Mouse (Mus musculus) midbrain, postnatal 0 days (tissue): ENCODE data around the gene Intu. TPM values are rescaled to one million over a fixed set of nuclear protein-coding genes. Genes with fewer than 3 reads are reported as not detected.

Source experiments
- ATAC-seq: fragments of 200-750 bp; cut with Nextera tagmentation; 2 replicates; pipeline ENCODE4 v1.8.0; 2017; ENCODE audit warnings: moderate number of reproducible peaks, mild to moderate bottlenecking, moderate TSS enrichment, moderate library complexity; ENCODE audit not compliant: low FRiP score
- DNase-seq: peaks from one replicate; pipeline ENCODE4 v3.0.0-alpha.2; 2015; ENCODE audit warnings: low spot score
- H3K27ac ChIP-seq: fragments of 300-500 bp; sonication (generic); 2 replicates; pipeline ENCODE4 v1.5.1; 2014; ENCODE audit warnings: low read depth, mild to moderate bottlenecking, low read length, mixed read lengths
- H3K27me3 ChIP-seq: fragments of 300-500 bp; sonication (generic); 2 replicates; pipeline ENCODE4 v1.6.1; 2014; ENCODE audit warnings: low read length, control low read depth, mixed read lengths; ENCODE audit not compliant: insufficient read depth
- H3K36me3 ChIP-seq: fragments of 300-500 bp; sonication (generic); 2 replicates; pipeline ENCODE4 v1.6.1; 2014; ENCODE audit warnings: low read length, control low read depth, mixed read lengths; ENCODE audit not compliant: insufficient read depth
- H3K4me1 ChIP-seq: fragments of 300-500 bp; sonication (generic); 2 replicates; pipeline ENCODE4 v1.6.1; 2014; ENCODE audit warnings: mild to moderate bottlenecking, control low read depth, antibody characterized with exemption, low read length, mixed read lengths; ENCODE audit not compliant: insufficient read depth
- H3K4me2 ChIP-seq: fragments of 300-500 bp; sonication (generic); 2 replicates; pipeline ENCODE4 v1.6.1; 2014; ENCODE audit warnings: low read depth, mild to moderate bottlenecking, low read length, mixed read lengths; ENCODE audit not compliant: poor library complexity, severe bottlenecking
- H3K4me3 ChIP-seq: fragments of 300-500 bp; sonication (generic); 2 replicates; pipeline ENCODE4 v1.5.1; 2014; ENCODE audit warnings: low read depth, mild to moderate bottlenecking, low read length, moderate library complexity
- H3K9ac ChIP-seq: fragments of 300-500 bp; sonication (generic); replicated peaks from 2 replicates; pipeline ENCODE4 v1.6.1; 2014; ENCODE audit warnings: mild to moderate bottlenecking, low read length, moderate library complexity, mixed read lengths; ENCODE audit not compliant: poor library complexity, severe bottlenecking
- H3K9me3 ChIP-seq: fragments of 300-500 bp; sonication (generic); 2 replicates; pipeline ENCODE4 v1.6.1; 2016; ENCODE audit warnings: low read length, control low read depth
- CTCF ChIP-seq: IDR thresholded peaks from 2 replicates; pipeline ENCODE4 v1.5.1; 2016; ENCODE audit warnings: antibody characterized with exemption, mild to moderate bottlenecking
- WGBS: fragments of 180-500 bp; shearing (Covaris S2); extraction: QIAGEN DNeasy Blood & Tissue Kit; methylation state at CpG from one replicate; pipeline ENCODE4 v1.1.7; 2014; 5-methylcytosine and 5-hydroxymethylcytosine counted together
- polyA plus RNA-seq: library from polyadenylated mRNA; unstranded; fragments of >200 nt; fragmentation: Nextera tagmentation; extraction: Ambion mirVana; gene quantifications from 2 replicates; pipeline ENCODE4 v1.2.1, GENCODE M21; 2015
- total RNA-seq: library from RNA; depleted of rRNA; stranded (reverse); fragments of >200 nt; gene quantifications from 2 replicates; pipeline ENCODE4 v1.2.3, GENCODE M21; 2014

The Intu gene
- total and polyA plus RNA-seq, 2 experiments from 2014 or later: 2.5 to 7.6 TPM

DNA sequence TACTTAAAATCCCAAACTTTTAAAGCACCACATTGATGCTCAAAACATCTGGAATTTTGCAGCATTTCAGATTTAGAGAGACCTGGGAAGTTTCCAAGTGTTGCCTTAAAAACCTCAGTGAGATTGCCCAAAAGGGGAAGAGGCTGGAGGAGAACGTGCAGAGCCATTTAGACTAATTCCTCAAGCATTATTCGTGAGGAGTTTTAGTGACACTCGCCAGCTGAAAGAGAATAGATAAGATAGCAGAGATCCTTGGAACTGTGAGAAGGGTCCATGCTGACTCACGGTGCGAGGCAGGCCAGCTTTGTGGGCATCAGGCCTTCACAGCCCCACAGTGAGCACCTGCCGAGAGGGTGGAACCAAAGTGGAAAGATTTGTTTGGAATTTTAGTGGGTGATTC is 137.8 kb downstream of the Intu start:
- no peak for TF ChIP-seq CTCF
- Histone ChIP-seq H3K4me1 (no peaks in the 10 kb centered on the region), H3K27me3 (no peaks in the 10 kb centered on the region), H3K27ac (no peak overlapping the region), H3K9ac (no peak overlapping the region), H3K9me3 (no peaks in the 10 kb centered on the region), H3K4me3 (no peak overlapping the region), H3K4me2 (no peak overlapping the region), H3K36me3 (peaks cover 12% of the 10 kb centered on the region)
- no peak for ATAC-seq
- DNase-seq: no peak
- 71% methylated on average over 6 of the region's 6 CpGs for WGBS

DNA sequence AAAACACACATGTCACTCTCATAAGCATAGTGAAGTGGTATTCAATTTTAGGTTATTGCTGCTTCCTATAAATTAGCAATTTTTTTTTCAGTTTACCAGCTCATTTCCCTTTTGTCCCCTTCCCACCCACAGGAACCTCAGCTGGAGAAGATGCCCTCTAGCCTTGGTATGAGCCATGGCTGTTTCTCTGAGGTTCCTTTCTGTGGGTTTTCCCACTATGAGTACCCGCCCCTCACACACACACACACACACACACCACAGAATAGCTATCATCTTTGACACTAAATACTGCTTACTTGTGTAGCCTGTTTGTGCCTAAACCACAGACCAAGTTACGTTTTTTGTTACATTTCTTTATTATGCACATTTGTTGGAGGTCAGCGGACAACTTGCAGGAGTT is 138.3 kb downstream of the Intu start:
- no peaks in the 10 kb centered on the region for H3K9me3 ChIP-seq
- no peaks in the 10 kb centered on the region for H3K27me3 ChIP-seq
- H3K4me1 ChIP-seq: no peaks in the 10 kb centered on the region
- TF ChIP-seq CTCF: no peak
- H3K27ac ChIP-seq: no peak overlapping the region
- no peak overlapping the region for H3K4me2 ChIP-seq
- DNase-seq (no peak), ATAC-seq (no peak)
- H3K4me3 ChIP-seq: no peak overlapping the region
- no peak overlapping the region for H3K9ac ChIP-seq
- H3K36me3 ChIP-seq: peaks cover 8% of the 10 kb centered on the region
- 95% methylated on average over 3 of the region's 3 CpGs for WGBS

DNA sequence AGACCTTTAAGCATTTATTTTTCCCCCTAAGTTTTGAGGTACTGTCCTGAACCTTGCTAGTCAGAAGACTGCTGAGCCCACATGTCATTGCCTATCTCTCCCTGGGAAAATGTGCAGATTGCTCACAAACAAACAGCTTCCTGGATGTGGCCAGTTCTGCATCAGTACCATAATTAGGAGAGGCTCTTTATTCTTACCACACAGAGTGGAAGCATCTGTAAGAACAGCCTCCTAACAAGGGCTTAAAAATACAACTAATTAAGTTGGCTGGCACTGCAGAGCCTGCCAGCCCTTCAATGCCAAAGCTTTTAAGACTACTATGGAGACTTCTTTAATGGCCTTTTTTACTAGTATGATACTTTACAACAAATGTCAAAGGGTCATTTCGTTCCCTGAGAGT is 142.4 kb downstream of the Intu start:
- Histone ChIP-seq H3K4me1 (no peaks in the 10 kb centered on the region), H3K27ac (no peak overlapping the region), H3K9me3 (no peaks in the 10 kb centered on the region), H3K36me3 (no peaks in the 10 kb centered on the region), H3K9ac (no peak overlapping the region), H3K4me2 (no peak overlapping the region), H3K4me3 (no peak overlapping the region), H3K27me3 (no peaks in the 10 kb centered on the region)
- 61% methylated on average over 1 of the region's 1 CpGs for WGBS
- peak; percentile 9 for DNase-seq
- no peak for TF ChIP-seq CTCF
- ATAC-seq: no peak

DNA sequence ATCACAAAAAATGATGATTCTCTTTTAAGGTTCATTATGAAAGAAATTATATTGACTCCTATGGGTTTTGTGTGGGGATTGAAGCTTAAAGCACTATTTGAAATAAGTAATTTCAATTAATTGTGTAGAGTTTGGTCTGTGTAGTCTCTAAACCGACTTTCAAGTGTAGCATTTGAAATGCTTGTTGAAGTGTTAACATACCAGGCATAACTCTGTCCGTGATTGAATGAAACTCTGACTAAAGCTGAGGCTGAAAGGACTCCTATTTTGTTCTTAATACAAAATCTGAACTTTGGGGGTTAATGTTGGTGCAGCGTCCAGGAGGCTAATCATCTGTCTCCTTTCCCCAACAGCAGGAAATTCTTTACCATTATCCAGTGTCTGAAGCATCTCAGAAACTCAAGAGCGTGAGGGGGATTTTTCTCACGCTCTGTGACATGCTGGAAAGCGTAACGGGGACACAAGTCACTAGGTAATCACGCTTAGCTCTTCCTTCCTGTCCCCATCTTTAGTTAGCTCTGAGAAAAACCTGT is 143.9 kb downstream of the Intu start:
- no peak overlapping the region for H3K4me3 ChIP-seq
- H3K9me3 ChIP-seq: no peaks in the 10 kb centered on the region
- H3K27ac ChIP-seq: no peak overlapping the region
- no peak for ATAC-seq
- no peak for TF ChIP-seq CTCF
- DNase-seq: no peak
- H3K4me1 ChIP-seq: no peaks in the 10 kb centered on the region
- 37% methylated on average over 8 of the region's 8 CpGs for WGBS
- no peaks in the 10 kb centered on the region for H3K36me3 ChIP-seq
- H3K4me2 ChIP-seq: no peak overlapping the region
- no peaks in the 10 kb centered on the region for H3K27me3 ChIP-seq
- H3K9ac ChIP-seq: no peak overlapping the region

DNA sequence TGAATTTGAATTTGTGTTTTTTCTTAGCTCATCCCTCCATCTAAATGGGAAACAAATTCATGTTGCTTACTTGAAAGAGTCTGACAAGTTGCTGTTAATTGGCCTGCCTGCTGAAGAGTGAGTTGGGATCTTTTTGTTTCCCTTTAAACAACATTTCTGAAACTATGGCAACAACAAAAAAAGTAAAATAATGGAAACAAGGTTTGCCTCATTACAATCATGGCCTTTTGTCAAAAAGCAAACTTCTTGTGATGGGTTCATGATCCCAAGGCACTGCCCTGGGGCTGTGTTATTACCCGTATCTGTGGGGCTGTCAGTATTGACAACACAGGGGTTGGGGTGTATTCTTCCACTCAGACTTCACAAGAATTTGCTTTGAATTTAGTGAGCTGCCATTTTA is 147.8 kb downstream of the Intu start:
- Histone ChIP-seq H3K4me2 (no peak overlapping the region), H3K4me3 (no peak overlapping the region), H3K27me3 (no peaks in the 10 kb centered on the region), H3K4me1 (no peaks in the 10 kb centered on the region), H3K36me3 (peaks cover 3% of the 10 kb centered on the region; the same call in 1 of the 2 replicates), H3K9ac (no peak overlapping the region), H3K27ac (no peak overlapping the region), H3K9me3 (no peaks in the 10 kb centered on the region)
- no peak for TF ChIP-seq CTCF
- ATAC-seq (no peak), DNase-seq (no peak)
- 63% methylated on average over 1 of the region's 1 CpGs for WGBS

DNA sequence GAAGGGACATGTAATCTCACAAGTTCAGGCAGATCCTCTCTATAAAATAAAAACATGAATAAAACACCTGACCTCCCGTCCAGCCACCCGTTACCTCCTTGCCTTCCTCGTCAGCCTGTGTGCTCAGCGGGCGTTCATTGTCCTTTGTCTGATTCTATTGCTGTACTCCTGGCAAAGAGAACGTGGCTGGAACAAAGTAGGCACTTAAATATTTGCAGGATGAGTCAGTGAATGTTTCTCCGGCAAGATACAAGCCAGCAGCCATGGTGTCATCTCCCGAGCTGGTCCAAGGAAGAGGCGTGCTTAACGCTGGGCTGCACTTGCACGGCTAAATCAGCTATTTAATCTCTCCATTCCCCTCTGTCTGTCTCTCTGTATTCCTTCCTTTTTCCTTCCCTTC is 151.3 kb downstream of the Intu start:
- Histone ChIP-seq H3K27ac (no peak overlapping the region), H3K9me3 (no peaks in the 10 kb centered on the region), H3K4me1 (no peaks in the 10 kb centered on the region), H3K9ac (no peak overlapping the region), H3K4me3 (no peak overlapping the region), H3K4me2 (no peak overlapping the region), H3K36me3 (peaks cover 3% of the 10 kb centered on the region; the same call in 1 of the 2 replicates), H3K27me3 (no peaks in the 10 kb centered on the region)
- WGBS: 38% methylated on average over 11 of the region's 11 CpGs
- DNase-seq (no peak), ATAC-seq (no peak)
- TF ChIP-seq CTCF: no peak
